Mouse (Mus musculus) 3134 (cell line): ENCODE data around the gene Gm5737.

Experiments used
- DNase-seq: peaks from one replicate; pipeline ENCODE4 v3.0.0-alpha.2; 2011; ENCODE audit warnings: low spot score; ENCODE audit not compliant: insufficient read length; ENCODE audit errors: extremely low read depth

Gm5737 gene

DNA sequence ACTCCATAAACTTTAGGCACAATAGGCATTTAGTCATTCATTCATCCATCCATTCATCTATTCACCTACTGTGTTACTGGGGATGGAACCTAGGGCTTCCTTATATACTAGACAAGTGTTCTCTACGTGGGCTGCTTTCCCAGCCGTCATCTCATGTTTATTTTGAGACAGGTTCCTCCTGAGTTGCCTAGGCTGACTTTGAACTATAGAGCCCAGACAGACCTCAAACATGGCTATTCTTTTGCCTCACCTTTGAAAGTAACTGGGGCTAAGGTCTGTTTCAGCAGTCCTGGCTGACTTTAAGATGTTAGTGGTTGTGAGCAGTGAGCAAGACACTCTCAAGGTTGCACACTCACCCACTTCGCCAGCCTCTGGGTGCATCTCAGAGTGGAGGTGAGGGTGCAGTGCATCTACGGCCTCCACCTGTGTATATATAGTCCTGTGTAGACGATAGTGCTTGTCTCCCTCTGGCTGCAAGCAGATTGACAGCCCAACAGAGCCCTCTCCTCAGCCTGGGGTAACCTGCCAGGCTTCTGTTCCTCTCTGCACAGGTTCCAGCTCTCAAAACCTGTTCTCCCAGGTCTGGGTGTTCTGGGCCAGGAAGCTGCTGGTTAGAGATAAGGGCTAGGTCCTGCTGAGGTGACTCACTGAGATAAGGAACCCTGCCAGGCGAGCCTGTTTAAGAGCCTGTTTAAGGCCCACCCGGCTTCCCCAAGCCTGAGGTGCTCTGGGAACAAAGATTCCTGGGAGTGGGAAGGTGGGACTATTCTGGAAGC is 62.8 kb downstream of the Gm5737 start:
- DNase-seq = no peak

GRCm38 (mm10) chr7:120875540-120876388 is 63.6 kb downstream of the Gm5737 start:
- no peak for DNase-seq

DNA sequence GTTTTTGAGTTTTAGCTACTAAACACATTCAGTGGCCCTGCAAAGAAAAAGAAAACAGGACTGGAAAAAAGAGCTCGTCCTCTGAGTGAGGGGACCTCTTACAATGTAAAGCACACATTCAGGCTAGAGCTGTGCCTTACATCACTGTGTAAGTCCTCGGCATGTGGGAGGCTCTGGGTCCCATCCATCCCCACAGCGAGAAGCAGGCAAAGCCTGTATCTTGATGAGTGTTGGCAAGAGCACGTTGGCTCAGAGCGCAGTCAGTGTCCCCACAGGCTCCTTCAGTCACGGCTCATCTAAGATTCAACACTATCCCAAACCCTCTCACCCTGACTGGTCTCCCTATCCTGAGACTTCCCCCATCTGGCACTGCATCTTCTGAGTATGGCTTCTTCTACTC is 66.1 kb downstream of the Gm5737 start:
- DNase-seq = no peak

DNA sequence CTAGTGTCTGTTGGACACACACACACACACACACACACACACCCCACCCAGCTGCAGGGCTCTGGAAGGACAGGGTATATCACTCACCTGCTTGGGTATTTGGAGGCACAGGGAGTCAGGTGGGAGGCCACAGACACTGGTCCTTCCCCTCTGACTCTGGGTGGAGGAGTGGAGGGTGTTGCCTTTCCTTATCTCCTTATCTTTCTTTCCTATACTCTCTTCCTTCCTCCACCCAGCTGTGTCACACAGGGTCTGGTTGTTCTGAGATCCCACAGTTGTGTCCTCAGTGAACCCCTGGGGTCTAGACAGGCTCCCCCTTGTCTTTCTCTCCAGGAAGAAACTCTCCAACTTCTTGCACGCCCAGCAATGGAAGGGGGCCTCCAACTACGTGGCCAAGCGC is 67.8 kb downstream of the Gm5737 start:
- DNase-seq = no peak

GRCm38 (mm10) chr7:120880770-120881169 is 68.6 kb downstream of the Gm5737 start:
- DNase-seq = no peak
